Mouse (Mus musculus) lung, postnatal 14 days (tissue): Measurements from ENCODE around the gene Vmn1r24.
"Not testable (repeated sequence)": the region's sequence is repeated elsewhere in the genome, so short reads cannot be mapped to it uniquely, and the experiment has no call there.

Source experiments
- DNase-seq: peaks from one replicate; pipeline ENCODE4 v3.0.0; 2021

The Vmn1r24 gene

DNA sequence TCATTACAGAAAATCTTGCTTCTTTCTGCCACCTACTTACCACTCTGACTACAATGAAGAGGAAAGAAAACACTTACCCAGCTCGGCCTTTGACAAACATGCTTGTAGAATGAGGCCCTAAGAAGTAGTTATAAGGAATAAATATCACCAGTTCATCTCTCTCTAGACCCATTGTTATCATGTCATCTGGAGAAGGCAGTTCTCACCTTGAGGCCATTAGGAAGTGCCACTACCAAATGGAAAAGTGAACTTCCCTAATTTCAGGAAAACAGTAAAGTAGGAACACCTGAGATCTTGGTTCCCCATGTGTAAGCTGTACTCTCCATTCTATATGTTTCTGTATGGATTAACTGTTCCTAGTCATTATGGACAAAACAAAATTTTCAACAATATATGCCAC, at the start of gene Vmn1r24:
Gene Vmn1r24 (minus strand): TSS at position 101 of the 400 bp plus-strand sequence.
- not testable (repeated sequence) for DNase-seq

GRCm38 (mm10) chr6:57980710-57981109, 19.4 kb upstream of the Vmn1r24 start, which contains the start of gene Vmn1r25:
TSS of gene Vmn1r25 (minus strand) at chr6:57980810.
- DNase-seq, result no peak

- no peak for DNase-seq
These were observed 34.6 kb downstream of the Vmn1r24 start, which contains the start of gene Vmn1r23 for GRCm38 (mm10) chr6:57926738-57927137. TSS of gene Vmn1r23 (minus strand) at chr6:57926838.

DNA sequence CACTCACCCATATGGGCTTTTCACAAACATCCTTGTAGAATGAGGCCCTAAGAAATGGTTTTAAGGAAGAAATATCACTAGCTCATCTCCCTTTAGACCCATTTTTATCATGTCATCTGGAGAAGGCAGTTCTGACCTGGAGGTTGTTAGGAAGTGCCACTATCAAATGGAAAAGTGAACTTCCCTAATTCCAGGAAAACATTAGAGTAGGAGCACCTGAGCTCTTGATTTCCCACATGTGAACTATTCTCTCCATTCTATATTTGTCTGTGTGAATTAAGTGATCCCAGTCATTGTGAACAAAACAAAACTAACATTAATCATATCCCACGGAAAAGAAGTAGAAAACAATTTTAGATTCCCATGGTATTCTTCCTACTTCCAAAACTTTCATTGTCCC, 53.4 kb downstream of the Vmn1r24 start, which contains the start of gene Vmn1r22:
Gene Vmn1r22 (minus strand): TSS at position 101 of the 400 bp plus-strand sequence.
- DNase-seq, result no peak
